Mouse (Mus musculus): ENCODE results near the gene Aftph.
"Not testable (repeated sequence)": the region's sequence is repeated elsewhere in the genome, so short reads cannot be mapped to it uniquely, and the experiment has no call there.

The Aftph gene

DNA sequence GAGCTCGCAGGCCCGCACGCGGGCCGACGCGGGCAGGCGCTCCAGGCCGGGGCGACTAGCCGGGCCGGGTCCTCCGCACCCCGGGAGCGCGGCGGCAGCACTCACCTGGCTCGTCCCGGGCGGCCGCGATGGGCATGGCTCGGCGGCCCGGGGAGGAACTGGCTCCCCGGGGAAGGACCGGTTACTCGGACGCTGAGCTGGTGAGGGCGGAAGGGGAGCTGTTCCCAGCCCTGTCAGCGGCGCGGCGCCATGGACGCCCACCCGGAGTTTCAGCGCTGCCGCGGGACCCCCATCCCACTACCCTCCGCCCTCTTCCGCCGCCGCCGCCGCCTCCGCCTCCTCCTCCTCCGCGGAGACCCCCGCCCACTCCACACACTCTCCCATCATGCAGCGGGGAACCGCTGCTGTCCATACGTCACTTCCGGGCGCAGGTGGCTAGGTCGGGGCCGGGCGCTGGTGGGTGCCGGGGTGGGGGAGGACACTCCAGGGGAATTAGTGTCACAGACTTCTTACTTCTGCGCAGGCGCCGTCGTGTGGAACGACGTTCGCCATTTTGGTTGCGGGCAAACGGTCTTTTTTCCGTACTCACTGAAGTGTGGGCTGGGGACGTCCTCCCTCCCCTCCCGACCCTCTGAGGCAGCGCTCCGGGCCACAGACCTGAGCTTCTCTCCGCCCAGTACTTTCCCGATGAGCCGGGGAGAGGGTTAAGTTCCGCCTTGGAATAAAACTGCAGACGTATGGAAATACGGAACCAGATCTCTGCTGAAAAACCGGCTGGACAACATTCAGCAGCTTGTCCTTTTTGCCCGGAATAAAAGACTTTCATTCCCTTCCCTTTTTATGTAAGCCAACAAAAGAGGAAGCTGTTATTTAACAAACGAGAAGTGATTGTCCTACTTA, at the start of gene Aftph:
TSS of gene Aftph (minus strand) at position 389 of the 900 bp plus-strand sequence.
- DNase-seq (ENCODE audit: low read depth) = peak; percentile 98

DNA sequence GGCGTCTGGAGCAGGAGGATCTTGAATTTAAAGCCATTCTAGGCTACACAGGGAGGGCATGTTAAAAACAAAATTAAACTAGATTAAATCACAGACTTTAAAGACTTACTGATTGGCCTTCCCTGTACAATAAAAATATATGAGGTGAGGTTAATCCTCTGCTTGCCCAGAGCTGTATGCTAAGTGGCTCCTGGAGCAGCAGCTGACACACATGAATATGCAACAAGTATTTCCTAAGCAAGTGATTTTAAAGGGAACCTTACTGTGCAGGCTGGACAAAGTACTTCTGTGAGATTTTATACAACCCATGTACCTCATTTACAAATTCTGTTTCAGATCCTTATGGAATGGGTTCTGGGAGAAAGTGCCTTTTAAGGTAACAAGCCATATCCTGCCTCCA, 47.6 kb upstream of the Aftph start:
- DNase-seq (ENCODE audit: low read depth) = no peak

DNA sequence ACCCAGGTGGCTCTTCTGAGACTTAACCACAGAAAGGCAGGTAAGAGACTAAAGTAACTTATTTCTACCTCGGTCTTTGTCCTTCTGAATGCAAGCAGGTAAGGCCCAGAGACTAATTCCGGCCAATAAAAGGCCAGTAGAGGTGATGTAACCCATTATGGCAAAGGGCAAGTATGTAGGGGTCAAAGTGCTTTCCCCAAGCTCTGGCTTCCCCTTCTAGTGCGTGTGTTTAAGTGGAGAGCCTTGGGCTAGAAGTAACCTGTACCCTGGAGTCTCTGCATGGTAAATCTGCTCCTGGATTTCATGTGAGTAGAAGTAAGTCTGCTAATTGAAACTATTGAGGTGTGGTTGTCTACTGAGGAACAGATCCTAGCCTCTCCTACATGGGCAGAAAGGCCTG, 46.7 kb upstream of the Aftph start:
- DNase-seq (ENCODE audit: low read depth) = no peak

DNA sequence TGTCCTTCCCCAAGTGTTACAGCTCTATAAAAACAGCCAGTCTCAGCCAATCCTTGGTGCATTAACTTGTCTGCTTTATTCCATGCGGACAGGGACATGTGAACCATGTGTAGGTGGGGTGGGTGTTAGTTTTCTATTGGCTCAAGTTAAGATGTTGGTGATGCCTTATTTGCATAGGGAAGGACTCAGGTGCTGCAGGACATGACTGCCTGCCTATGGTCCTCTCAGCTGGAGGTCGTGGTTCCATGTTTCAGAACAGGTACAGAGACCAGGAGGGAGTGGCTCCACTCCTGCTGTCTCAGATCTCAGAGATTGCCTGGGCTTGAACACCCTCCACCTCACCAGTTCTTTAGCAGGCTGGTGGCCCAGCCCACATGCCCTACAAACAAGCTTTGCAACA, 44.8 kb upstream of the Aftph start:
- DNase-seq (ENCODE audit: low read depth) = no peak

DNA sequence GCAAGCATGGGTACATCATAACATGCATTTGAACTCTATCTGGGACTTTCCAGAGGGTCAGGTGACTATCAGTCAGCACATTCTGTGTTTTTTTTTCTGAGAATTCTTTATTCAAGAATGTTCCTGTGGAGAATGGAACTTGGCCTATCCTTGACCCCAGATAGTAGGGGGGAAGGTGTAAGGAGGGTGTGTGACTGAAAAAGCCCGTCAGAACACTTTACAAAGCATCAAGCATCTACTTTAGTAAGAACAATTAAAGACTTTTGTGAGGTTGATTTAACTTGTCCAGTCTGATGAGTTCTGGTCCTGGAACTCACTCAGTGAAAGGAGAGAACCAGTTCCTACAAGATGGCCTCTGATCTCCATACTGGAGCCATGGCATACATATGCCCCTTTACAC, 43.8 kb upstream of the Aftph start:
- no peak for DNase-seq (ENCODE audit: low read depth)

DNA sequence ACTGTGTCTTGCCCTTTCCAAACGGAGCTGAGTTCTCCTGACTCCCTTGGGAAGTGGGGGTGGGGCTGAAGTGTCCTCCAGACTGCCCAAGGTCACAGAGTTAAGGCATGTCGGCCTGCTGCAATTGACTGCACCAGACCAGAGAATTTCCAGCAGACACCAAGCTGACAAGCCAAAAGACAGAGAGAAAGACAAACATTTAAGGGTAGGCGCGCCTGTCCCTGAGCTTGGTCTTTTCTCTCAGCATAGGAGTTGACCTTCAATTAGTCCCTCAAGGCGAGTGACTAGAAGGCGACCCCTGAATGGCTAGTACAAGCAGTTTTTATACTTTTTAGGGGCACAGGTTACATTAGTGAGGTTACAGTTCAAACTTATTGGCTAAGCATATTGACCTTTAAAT, 43.4 kb upstream of the Aftph start:
- no peak for DNase-seq (ENCODE audit: low read depth)

DNA sequence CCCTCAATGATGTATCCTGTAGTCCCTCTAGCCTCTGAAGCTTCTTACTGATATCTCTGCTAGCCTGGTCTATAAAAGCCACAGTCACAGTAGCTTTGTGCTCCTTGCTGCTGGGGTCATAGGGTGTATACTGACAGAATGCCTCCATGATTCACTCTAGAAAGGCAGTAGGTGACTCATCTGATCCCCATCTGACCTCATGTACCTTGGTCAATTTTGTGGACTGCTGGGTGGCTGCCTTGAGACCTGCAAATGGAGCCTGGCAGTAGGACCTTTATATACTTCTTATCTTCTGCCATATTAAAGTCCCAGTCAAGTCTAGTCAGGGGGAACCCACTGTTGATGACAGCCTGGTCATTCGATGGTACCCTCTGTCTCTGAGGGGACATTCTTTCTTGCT, 42.1 kb upstream of the Aftph start:
- no peak for DNase-seq (ENCODE audit: low read depth)

DNA sequence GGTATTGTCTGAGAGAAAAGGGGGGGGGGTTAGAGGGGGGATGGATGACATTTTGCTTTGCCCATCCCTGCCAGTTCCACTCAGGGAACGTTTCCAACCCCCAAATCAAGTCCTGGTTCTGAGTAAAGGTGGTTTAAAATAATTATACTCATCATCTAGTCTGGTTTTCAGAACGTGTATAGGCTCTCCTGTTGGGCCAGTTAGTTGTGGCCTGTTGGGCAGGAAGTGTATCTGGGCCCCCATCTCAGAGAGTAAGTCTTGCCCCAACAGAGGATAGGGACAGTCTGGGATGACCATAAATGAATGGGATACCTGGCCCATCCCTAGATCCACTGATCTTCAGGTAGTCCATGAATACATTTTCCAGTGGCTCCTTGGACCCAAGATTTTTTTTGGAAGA, 41.2 kb upstream of the Aftph start:
- no peak for DNase-seq (ENCODE audit: low read depth)

DNA sequence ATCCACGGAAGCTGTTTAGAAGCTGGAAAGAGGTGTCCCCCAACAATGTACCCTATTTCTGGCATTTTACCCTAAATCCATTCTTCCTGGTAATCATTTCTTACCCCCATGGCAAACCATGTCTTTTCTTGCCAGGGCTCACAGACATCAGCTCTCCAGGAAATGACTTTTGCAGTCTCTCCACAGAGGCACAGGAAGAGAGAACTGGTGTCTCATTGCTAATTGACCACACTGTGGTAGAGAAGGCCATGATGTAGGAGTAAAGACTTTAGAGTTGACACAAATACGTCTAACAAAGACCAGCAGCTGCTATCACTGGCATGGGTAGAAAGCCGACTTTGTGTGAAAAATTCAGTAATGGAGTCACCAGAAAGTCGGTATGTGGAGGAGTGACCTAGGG, 38.9 kb upstream of the Aftph start:
- no peak for DNase-seq (ENCODE audit: low read depth)

DNA sequence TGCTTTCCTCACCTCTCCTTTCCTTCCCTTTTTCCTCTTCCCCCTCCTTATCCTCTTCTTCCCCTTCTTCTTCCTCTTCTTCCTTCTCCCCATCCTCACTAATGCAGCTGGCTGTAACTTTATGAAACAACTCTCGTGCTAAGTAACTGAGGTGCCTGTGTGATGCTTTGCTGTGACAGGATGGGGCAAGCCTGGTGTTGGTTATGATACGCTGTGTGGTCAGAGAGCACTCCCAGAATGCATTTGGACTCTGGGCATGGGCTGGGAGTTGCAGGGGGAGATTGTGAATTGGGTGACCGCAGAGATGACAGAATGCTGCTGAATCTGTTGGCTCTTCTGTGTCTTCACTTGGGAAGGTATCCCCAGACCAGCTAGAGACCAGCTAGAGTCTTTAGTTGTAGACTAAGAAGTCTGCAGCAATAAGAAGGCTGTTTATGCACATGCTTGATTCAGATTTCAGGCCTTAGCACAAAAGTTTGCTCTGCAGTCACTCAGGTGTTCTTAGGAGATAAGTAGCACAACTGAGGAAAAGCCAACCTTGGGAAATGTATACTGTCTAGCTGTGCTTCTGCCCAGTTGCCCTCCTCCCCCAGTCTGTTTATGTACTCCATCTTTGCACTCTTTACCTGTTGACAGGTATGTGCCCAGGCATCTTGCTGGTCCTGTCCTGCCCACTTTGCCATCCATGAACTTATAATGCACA, 37.6 kb upstream of the Aftph start:
- DNase-seq (ENCODE audit: low read depth) = no peak

DNA sequence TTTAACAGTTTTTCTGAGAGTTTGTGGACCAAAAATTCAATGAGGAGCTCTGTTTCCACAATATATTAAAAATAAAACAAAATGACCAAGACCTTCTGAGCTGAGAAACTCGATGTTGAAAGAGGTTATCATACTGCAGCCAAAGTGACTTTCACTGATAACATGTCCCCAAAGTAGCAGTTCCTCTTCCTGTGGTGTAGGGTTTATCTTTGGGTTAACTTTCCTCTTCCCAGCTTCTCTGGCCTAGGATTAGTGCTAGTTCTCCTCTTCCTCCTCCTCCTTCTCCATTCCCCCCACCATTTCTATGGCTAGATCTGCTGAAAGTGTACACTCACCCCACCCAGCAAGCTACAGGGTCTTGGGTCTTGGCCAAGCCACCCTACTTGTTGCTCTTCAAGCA, 36.9 kb upstream of the Aftph start:
- DNase-seq (ENCODE audit: low read depth) = no peak

DNA sequence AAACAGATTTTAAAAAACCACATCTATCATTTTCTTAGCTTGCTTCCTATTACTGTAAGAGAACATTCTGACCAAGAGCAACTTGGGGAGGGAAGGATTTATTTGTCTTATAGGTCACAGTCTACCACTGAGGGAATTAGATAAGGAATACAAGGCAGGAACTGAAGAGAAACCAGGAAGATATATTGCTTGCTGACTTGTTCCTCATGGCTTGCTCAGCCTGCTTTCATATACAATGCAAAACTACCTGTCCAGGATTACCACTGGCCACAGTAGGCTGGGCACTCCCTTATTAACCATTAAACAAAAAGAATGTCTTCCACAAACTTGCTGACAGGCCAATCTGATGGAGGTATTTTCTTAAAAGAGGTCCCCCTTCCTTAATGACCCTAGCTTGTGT, 35.3 kb upstream of the Aftph start:
- no peak for DNase-seq (ENCODE audit: low read depth)

DNA sequence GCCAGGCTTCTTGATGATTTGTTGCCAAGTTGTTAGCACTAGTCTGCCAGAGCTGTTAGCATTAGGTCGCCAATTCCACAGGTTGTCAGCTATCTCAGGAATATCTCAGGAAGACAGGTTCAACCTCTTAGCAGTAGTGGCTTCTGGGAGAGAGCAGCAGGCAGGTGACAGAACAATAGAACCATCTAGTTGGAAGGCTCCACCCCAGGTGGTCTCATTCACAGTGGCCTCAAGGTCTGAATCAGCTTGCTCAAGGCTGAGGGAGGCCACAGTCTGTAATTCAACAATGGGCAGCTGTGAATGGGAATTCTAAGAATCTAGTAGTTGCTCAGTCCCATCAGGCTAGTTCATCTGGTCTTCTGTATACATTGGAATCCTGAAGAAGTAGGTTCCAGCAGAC, 31.3 kb upstream of the Aftph start:
- DNase-seq (ENCODE audit: low read depth) = no peak

DNA sequence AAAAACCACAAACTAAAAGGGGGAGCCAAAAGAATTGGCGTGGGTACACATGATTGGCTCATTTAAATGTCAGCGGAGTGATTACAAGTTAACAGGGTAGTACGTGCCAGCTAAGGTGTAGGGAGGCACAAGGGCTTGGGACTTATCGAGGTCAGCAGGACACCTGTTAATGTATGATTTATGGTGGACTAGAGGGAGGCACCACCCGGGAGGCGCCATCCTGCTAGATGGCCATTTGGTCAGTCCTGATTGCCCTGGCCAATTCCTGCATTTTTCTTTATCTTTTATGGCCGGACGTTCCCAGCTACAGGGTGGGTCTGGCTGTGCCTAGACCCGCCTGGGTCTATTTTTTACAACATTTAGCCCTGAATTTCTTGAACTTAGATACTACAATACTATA, 30.4 kb upstream of the Aftph start:
- not testable (repeated sequence) for DNase-seq (ENCODE audit: low read depth)

DNA sequence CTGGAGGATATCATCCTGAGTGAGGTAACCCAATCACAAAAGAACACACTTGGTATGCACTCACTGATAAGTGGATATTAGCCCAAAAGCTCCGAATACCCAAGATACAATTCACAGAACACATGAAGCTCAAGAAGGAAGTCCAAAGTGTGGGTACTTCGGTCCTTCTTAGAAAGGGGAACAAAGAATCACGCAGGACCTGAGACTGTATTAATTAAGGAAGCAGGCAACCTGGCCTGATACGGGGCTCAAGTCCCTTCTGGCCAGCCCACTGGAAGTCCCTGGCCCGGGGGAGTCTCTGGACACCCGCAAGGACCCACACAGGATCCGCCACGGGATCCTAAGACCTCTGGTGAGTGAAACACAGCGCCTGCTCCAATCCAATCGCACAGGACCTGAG, 20.6 kb upstream of the Aftph start:
- not testable (repeated sequence) for DNase-seq (ENCODE audit: low read depth)

DNA sequence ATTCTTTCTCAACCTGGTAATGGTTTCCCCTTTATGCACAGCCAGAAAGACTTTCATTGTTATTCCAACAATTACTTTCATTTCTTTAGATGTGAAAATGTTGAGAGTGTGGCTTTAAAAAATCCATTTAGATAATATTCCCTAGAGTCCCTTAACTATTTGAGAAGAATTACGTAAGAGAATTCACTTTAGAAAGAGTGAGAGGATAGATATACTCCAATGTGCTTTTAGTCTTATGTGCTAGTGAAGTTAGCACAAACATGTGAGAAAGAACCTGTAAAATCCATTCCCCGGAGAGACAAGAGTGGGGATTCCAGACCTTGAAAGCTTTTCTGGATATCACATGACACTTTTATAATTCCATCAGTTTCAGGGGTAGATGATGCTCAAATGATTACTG, 9.2 kb upstream of the Aftph start:
- no peak for DNase-seq (ENCODE audit: low read depth)

DNA sequence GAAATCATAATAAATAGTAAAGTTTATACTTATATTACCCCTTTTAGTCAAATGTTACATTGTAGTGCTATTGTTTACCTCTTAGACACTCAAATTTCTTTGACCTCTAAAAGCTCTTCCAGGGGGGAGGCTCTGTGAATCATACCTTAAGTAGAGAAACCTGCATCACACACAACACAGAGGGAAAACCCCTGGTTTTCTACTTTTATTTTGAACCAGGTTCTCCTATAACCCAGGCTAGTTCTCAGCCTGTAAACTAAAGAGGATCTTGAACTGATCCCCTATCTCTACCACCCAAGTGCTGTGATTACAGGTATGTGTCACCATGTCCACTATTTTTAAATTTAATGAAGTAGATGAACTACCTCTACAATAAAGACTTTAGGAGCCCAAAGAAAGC, 2.0 kb upstream of the Aftph start:
- no peak for DNase-seq (ENCODE audit: low read depth)

DNA sequence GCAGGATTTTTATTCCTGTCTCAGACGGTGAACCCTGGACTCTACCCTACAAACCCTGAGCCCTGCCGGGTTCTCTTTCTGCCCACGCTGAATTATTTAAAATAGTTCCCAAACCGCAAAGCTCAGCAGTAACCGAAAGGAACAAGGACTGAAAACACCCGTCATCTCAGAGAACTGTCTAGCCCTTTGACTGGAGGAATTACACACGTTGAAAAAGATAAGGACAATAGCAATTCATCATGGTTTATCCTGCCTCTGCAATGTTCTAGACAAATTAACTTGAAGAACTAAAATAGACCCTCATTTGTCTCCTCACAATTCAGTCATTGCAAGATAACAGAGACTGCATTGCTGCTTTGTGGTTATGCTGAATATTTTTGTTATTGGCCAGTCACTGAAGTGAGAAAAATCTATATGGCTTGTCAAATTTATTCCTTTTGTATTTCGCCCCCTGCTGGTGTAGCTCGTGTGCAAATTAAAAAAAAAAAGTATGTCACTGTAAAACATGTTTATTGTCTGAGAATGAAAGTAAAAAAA, 1.0 kb upstream of the Aftph start:
- peak; percentile 90 for DNase-seq (ENCODE audit: low read depth)

DNA sequence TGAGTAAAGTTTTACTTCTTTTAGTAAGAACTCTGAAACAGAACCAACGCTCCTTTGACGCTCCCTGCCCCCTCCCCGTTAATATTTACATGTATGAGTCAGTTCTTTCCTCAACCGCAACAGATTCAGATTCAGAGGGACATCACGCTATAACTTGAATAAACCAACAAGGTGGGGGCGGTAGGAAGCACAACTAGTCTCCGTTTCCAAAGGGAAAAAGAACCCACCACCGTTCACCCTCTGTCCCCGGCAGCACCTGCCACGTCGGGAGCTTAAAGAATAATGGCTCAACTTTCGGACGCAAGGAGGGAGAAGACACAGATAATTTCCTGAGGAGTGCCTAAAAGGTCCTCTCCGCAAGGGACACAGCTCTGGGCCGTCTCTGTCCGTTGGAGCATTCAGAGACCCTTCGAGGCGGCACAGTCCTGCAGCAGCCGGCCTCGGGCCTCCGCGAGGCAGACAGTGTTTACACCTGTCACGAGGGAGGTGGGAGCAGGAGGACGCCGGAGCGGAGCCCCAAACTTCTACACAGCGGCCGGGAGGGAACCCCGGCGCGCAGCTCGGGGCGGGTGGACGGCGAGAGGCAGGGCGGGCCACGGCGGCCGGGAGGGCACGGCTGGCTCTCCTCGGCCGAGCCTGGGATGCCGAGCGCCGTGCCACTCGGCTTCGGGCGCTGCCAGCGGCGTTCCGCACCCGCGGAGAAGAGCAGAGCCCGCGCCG, 748 bp downstream of the Aftph start:
- peak; percentile 76 for DNase-seq (ENCODE audit: low read depth)

DNA sequence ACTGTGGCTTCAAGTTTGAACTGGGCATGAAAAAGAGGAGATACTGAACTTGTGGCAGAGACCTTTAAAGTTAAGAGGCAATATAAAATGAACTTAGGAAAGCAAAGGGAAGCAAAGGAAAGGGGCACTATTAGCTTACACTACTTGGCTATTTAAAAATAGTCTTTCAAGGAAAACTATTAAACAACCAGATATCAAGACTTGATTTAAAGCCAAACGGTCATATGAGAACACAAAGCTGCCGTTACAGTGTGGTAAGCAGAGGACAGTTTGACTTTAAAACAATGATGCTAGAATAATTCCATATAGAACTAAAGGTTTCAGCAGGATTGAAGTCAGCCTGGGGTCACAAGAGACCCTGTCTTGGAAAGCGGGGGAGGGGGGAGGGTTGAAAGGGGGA, 7.3 kb downstream of the Aftph start:
- DNase-seq (ENCODE audit: low read depth) = no peak

DNA sequence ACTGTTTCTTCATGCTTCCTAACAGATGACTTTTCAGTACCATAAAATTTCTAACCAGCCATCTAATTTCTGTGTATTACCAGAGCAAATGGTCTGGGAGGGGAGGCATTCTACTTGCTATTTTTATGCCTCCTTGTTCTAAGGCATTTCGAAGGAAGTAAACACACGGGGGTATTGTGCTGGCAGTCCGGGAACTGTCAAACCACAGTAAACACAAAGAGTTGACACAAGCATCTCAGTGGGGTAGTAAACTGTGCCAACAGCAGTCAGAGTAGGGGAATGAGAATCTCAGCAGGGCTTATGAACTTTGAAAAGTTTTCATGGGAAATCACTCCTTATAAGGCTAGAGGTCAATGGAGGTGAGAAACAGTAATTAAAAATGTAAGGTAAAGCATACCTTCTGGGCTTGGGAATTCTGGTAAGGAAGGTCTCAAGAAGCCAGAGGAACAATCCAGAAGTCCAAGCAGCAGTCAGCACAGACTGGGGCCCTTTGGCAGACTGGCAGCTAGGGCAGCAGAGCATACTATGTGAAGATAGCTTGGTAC, 7.8 kb downstream of the Aftph start:
- DNase-seq (ENCODE audit: low read depth) = no peak

DNA sequence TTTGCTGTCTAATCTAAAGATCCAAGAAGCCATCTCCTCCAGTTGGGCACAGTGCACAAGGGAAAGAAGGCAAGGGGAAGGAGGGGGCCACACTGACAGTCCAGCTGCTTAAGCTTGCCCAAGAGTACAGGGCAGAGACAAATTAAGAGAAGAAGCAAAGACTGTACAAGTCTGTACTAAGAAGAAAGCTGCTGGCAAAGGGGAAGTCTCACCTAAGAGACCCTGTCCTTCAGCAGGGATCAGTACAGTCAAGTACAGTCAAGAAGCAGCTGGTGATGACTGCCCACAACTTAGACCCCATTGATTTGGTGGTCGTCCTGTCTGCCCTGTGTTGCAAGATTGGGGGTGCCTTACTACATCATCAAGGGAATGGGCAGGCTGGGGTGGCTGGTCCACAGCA, 12.0 kb downstream of the Aftph start:
- no peak for DNase-seq (ENCODE audit: low read depth)

Data from NIH3T3 (cell line).